Mouse (Mus musculus) adrenal gland, adult 8-10 months (tissue): ENCODE measurements around the gene Rhbg. TPM values are rescaled to one million over a fixed set of nuclear protein-coding genes. Genes with fewer than 3 reads are reported as not detected.

ENCODE experiments used
- DNase-seq: peaks from one replicate; pipeline ENCODE4 v3.0.0; 2022
- total RNA-seq, 4 experiments: library from RNA; stranded (reverse); gene quantifications; 2 replicates each; pipeline ENCODE4 v1.2.4; 2022

The Rhbg gene
- total RNA-seq, 4 experiments from 2014 or later = 12.0 to 27.5 (median 17.3) TPM

- no peak for DNase-seq
These were observed 1.9 kb upstream of the Rhbg start for GRCm38 (mm10) chr3:88256382-88256781.

DNA sequence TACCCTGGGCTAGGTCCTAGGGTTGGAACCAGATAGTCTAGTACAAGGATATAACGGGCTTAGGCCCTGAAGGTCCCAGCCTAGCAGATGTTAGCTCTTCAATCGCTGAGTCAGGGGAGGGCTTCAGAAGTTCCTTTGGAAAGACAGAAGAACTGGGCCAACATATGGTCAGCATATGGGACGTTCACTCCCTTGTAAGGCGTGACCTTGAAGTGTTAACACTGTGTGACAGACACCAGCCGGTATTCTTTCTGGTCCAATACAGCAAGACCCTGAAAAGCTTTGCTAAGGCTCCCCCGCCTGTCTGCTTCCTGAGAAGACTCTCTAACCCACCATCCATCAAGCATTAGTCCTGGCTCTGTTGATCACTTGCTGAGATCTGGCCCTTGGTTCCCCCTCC is 1.4 kb upstream of the Rhbg start:
- DNase-seq = no peak

DNA sequence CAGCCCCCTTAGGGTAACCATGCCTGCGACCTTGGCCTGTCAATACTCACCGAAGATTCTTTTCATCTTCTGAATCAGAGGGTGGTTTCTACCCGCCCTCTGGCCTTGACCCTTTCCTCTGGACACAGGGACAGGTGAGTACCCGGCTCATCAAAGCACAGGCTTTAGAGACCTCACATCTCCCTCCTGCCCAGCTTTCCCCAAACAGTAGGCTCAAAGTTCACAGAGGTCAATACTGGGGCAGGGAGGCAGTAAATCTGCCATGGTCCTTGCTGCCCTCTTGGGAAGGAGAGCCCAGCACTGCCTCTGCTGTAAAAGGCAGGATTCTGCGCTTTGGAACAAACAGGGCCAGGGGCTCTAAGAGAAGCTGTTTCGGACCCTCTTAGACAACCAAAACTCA is 1.8 kb downstream of the Rhbg start:
- DNase-seq = no peak

DNA sequence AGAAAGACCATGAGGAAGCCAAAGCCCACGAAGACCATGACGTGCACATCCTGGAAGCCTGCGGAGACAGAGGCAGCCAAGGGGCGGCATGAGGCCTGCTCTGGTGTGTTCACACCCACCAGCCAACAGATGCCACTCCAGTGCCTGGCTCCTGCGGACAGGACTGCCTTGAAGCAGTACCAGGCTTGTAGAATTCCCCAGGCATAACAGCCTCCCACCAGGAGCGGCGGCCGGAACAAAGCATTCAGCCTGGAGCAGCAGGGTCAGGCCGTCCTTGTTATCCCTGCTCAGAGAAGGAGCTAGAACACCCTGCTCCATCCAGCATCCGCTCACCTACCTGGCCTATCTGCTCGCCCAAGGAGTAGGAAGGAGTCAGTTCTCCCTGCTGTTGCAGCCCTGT is 6.1 kb downstream of the Rhbg start:
- no peak for DNase-seq

- no peak for DNase-seq
These were observed 6.8 kb downstream of the Rhbg start for GRCm38 (mm10) chr3:88247666-88248065.

- peak; percentile 45 for DNase-seq
These were observed 8.7 kb downstream of the Rhbg start for GRCm38 (mm10) chr3:88245811-88246210.

DNA sequence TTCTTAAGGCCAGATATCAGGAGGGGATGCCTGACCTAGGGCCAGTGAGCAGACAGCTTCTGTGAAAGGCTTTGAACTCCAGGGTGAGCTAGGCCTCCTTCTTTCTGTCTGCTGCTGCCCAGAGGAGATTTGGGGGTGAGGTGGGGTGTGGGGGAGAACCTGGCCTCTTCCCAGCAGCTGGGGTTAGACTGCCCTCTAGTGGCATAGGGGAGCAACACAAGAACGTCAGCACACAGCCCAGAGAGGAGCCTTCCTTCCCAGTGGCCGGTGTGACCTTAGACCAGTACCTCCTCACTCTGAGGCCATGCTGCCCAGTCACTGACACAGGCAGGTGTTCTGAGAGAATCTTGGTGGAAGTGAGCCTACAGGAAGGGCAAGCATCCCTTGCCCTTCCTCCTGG is 10.4 kb downstream of the Rhbg start:
- DNase-seq = no peak

- DNase-seq = peak; percentile 33
These were observed 12.0 kb downstream of the Rhbg start for GRCm38 (mm10) chr3:88242531-88242930.

- DNase-seq = no peak
These were observed 13.3 kb downstream of the Rhbg start for GRCm38 (mm10) chr3:88241045-88241786.

- DNase-seq = no peak
These were observed 15.1 kb downstream of the Rhbg start for GRCm38 (mm10) chr3:88239446-88239845.

DNA sequence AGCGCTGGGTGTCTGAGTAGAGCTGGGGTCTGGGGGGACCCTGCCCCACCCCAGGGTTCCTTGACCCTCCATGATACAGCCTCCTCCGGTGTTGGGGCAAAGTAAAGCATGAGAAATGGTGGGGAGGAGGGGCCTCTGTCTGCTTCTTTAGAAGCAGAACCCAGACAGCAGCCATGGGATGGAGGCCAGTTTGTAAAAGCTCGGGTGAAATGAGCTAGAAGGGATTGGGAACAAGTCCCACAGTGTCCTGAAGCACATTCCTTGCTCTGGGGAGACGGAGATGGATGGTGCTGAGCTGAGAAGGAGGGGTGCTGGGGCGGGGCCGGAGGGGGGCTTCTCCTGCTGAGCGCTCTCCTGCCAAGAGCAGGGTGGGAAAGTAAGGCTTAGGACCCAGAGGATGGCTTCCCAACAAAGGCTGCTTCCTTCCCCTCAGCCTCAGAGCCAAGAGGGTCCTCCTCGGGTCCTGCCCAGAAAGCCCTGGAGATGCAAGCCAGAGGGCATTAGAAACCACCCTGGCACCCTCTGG is 15.6 kb downstream of the Rhbg start:
- DNase-seq = no peak

DNA sequence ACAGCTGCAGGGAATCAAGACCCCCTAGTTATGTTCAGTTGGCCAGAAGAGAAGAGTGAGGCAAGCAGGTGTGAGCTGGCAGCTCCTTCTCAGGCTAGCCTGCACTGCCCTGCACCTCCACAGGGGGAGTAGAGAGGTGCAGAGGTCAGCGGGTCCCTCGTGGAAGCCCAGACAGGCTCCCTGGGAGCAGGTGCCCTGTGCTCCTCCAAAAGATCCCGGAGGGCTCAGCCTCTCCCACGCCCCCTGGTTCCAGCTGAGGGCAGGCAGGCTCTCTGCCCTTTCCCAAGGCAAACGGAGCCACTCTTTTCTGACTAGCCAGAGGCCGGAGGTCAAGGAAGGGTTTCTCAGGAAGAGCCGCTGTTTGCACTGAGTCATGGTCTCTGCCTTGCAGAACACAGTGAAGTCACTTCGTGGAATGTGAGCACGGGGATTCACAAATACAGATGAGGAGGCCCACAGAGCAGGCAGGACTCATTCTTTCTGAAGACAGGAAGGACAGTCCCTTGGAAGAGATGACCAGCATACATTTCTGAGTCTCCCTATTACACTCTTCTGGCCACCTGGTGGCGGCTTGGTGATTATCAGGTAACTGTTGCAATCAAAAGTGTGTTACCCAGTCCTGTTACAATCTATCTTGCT is 16.8 kb downstream of the Rhbg start:
- DNase-seq = peak; percentile 29

DNA sequence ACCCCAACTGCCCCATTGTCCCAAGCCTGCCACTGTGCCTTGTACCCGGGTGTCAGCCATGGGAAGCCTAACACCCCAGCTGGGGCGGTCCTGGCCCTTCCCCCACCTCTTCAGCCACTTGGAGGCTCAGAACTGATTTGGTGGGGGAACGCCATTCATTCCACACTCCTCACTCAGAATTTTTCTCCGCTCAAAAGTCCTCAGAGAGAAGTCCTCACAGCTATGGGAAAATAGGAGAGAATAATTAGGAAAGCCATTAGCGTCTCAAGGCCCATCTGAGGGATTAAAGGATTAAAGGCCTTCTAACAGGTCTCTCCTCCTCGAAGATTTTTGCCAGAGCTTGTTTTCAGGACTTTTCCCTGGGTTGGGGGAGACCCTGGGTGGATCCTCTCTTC is 17.4 kb downstream of the Rhbg start:
- DNase-seq = no peak

- DNase-seq = no peak
These were observed 18.9 kb downstream of the Rhbg start for GRCm38 (mm10) chr3:88235616-88236015.

DNA sequence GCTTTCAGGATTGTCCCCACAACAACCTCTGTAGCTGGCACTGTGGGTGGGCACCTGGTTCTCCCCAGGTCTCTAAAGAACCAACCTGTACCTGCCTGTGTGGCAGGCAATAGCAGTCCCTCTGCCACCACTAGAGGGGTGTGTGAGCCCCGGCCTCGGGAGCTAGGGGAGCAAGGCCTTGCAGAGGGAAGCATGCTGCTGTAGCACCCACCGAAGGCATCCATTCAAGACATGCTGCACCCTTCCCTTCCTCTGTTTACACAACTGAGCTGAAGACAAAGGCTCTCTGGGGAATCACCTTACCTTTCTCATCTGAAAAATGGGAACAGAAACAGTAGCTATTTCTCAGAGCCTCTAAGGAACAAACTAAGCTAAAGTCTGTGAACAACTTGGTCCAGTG is 19.3 kb downstream of the Rhbg start:
- DNase-seq = no peak

DNA sequence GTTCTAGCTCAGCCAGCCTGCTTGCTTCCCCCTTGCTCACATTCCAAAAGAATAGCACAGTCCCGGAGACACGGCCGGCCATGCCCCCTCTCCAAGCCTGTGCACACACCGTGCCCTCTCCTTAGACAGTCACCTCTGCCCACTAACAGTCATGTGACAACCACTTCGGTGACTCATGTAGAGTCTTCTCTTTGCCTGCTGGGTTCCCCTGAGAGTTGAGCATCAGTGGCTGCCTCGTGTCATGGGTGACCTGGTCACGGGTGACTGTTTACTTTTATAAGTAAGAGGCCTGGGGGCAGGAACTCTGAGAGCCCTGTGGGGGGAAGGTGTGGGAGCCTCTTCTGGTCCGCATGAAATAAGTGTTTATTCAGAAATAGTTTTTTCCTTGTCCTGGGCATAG is 20.5 kb downstream of the Rhbg start:
- no peak for DNase-seq

DNA sequence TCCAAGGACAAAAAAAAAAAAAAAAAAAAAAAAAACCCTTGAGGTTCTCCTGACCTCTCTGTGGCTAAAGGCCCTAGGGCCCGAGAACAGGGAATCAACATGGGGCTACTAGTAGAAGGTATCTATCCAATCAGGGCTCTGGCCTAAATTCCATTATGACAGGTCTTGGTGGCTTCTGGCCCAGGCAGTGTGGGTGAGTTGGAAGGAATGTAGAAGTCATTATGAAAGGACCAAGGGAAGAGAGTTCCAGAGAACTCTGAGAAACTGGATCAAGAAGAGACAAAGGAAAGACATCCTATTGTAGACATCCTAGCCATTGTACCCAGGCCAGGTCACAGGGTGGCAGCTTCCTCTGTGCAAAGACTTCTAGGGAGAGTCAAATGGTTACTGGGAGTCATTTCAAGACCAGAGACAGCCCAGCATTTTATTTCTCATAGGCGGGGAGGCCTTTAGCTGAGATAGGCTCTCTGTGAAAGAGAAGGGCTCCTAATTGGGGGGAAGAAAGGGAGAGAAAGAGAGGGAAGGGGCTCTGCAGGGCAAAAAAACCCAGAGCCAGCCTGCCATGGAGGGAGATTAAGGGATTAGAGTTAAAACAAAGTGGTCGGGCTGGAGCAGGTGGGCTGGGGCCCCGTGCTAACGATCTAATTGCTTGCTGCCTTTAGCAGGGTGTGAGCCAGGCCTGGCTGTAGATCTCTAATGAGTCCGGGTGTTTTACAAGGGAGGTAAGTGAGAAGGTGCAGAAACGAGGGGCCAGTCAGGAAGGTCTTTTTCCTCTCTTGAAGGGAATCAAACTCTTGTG is 21.5 kb downstream of the Rhbg start:
- no peak for DNase-seq

DNA sequence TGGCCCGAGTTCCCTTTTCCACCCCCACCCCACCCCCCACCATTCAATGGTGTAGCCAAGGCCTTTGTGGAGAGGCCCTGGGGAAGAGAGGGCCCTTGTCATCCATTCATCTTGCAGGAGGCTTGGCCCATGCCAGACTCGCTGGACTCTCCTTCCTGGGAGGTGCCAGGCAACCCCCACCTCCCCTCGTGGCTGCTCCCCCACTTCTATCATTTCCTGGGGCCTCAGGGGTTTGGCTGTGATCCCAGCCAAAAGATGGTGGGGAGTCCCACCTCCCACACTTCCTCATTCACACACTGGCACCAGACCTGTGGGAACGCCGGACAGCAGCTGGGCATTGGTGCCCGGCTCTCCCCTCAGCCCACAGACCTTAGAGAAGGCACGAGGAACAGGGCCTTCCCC is 22.2 kb downstream of the Rhbg start:
- DNase-seq = no peak

DNA sequence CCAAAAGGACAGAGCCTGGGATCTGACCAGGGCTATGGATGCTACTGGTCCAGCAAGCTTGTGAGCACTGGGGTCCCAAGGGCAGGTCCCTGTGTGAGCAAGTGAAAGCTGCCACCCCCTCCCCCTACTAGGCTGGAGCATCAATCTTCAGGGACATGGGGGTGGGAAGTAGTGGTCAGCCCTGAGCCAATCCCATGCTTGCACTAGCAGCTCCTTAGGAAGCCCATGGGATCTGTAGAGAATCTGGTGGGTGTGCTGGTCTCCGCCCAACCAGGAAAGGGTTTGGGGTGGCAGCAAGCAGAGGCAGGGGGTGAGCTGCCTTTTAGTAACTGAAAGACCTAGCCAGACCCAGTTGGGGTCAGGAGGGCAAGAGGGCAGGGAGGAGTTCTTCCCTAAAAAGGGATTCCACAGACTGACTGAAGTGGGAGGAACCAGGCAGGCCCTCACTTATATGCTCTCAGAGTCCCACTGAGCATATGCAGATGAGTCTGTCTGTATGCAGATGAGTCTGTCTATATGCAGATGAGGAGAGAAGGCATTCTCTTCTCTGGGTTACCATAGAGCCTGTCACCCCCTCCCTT is 23.4 kb downstream of the Rhbg start:
- no peak for DNase-seq

- no peak for DNase-seq
These were observed 24.1 kb downstream of the Rhbg start for GRCm38 (mm10) chr3:88230262-88231047.

DNA sequence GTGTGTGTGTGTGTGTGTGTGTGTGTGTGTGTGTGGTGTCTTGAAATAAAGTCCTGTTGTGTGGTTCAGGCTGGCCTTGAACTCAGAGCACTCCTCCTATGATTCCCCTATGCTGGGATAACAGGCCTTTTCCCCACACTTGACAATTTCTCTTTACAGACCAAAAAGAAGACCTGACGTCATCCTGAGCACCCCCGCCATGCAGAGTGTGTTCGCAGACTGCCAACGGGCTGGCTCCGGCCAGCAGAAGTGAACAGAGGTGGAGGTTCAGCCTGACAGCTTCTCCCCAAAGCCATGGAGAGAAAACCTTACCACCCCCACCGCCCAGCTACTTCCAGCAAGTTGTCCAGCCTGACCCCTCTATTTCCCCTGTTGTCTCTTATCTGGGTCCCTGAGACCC is 25.0 kb downstream of the Rhbg start:
- DNase-seq = no peak

DNA sequence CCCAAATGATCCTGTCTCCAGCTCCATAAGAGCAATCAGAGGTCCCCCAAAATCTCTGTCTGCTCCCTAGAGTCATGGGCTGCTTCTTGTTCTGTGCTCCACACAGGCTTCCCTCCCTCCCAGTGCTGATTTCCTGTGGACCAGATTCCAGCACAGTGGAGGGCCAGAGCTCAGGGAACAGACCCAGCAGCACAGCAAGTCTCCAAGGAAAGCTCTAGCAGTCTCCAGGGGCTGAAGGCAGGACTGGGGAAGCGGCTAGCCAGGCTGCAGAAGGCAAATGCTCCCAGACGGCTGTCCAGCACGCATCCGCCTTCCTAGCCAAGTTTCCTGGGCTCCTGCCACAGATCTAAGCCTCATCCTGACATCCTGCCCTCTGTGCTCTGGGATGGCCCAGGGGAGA is 25.6 kb downstream of the Rhbg start:
- DNase-seq = no peak
